Mouse (Mus musculus): ENCODE data around the gene Il1rn.

DNA sequence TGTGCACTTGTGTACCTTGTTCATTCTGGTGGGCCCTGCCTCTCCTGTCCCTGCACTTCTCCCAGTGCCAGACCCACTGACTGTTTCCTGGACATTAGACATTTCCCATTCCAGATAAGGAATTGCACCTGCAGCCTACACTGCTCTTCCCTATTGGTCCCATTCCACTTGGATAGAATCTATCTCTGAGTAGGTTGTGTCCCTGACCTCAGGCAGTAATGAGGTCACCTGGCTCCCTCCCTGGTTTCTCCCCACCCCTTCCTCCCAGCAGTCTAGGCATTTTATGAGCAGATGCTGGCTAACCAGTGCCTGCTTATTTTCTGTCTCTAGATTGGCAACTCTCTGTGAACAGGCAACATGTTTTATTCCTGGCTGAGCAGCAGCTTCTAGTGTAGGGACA lies 47.7 kb downstream of the Il1rn start:
- no peak for TF ChIP-seq CTCF (IDR thresholded peaks at IDR 0.05; ENCODE audit: low read depth)
- no peak for TF ChIP-seq EP300 (IDR thresholded peaks at IDR 0.05; ENCODE audit: low read depth)
